Mouse (Mus musculus): ENCODE measurements around the gene Slc39a9. TPM values are rescaled to one million over a fixed set of nuclear protein-coding genes. Genes with fewer than 3 reads are reported as not detected.
A peak's percentile ranks its signal among the peaks of the same experiment; 100 is the strongest.

Gene Slc39a9
- 31.4 and 31.5 TPM in 2 replicates for polyA plus RNA-seq (2015; fragmentation: Nextera tagmentation; extraction: Ambion mirVana)

- H3K27ac ChIP-seq (ENCODE audit: low read length), result peak within 1 kb of the TSS; percentile 88
- H3K4me1 ChIP-seq (ENCODE audit: control insufficient read depth, insufficient read depth, low read length), result peaks cover 24% of the 10 kb centered on the region
- under 1% methylated on average over 50 of the region's 50 CpGs for WGBS
- H3K4me3 ChIP-seq (replicated peaks; ENCODE audit: low read length), result peak within 1 kb of the TSS; percentile 99
- no peaks in the 10 kb centered on the region for H3K27me3 ChIP-seq (ENCODE audit: control insufficient read depth, insufficient read depth, low read length)
- peak within 1 kb of the TSS; percentile 76 for H3K4me2 ChIP-seq (ENCODE audit: low read depth, low read length)
- H3K9me3 ChIP-seq (replicated peaks; ENCODE audit: control insufficient read depth, low read length), result no peaks in the 10 kb centered on the region
- peaks cover 6% of the 10 kb centered on the region; the same call in 1 of the 2 replicates for H3K36me3 ChIP-seq (ENCODE audit: control insufficient read depth, insufficient read depth, low read length)
- peak within 1 kb of the TSS; percentile 96 for H3K9ac ChIP-seq (ENCODE audit: low read length)
- ATAC-seq (ENCODE audit: insufficient read depth, low FRiP score), result peak; percentile 97
These were observed at the start of gene Slc39a9, which contains the start of gene Erh for GRCm38 (mm10) chr12:80643693-80644505. Gene Slc39a9 (plus strand): TSS chr12:80643883. Gene Erh (minus strand): TSS chr12:80644341.

GRCm38 (mm10) chr12:80594141-80594540 lies 49.5 kb upstream of the Slc39a9 start:
- Histone ChIP-seq H3K4me1 (ENCODE audit: control insufficient read depth, insufficient read depth, low read length) (peaks cover 12% of the 10 kb centered on the region; the same call in 1 of the 2 replicates), H3K27me3 (ENCODE audit: control insufficient read depth, insufficient read depth, low read length) (no peaks in the 10 kb centered on the region), H3K4me3 (replicated peaks; ENCODE audit: low read length) (no peak overlapping the region), H3K9ac (ENCODE audit: low read length) (no peak overlapping the region), H3K9me3 (replicated peaks; ENCODE audit: control insufficient read depth, low read length) (no peaks in the 10 kb centered on the region), H3K27ac (ENCODE audit: low read length) (no peak overlapping the region), H3K4me2 (ENCODE audit: low read depth, low read length) (no peak overlapping the region), H3K36me3 (ENCODE audit: control insufficient read depth, insufficient read depth, low read length) (no peaks in the 10 kb centered on the region)
- no peak for ATAC-seq (ENCODE audit: insufficient read depth, low FRiP score)
- 72% methylated on average over 4 of the region's 4 CpGs for WGBS

DNA sequence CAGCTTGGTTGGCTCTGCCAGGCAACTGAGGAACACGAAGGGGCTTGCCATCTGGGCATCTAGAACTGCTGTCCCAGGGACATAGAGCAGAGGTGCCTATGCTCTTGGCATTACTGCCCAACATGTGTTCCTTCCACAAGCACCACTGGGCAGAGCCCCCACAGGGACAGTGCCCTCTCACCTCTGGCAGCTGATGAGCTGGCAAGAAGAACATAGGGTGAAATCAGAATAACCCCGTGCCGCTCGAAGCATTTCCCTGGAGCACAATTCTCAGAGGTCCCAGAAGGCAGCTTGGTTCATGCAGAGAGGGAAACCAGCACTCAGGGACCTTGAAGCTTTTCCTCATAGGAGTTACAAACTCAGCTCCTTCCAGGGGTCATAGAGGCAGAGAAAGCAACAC lies 48.9 kb upstream of the Slc39a9 start:
- WGBS, result 97% methylated on average over 4 of the region's 4 CpGs
- Histone ChIP-seq H3K36me3 (ENCODE audit: control insufficient read depth, insufficient read depth, low read length) (no peaks in the 10 kb centered on the region), H3K4me3 (replicated peaks; ENCODE audit: low read length) (no peak overlapping the region), H3K4me1 (ENCODE audit: control insufficient read depth, insufficient read depth, low read length) (peaks cover 13% of the 10 kb centered on the region; the same call in 1 of the 2 replicates), H3K27ac (ENCODE audit: low read length) (no peak overlapping the region), H3K9ac (ENCODE audit: low read length) (no peak overlapping the region), H3K4me2 (ENCODE audit: low read depth, low read length) (no peak overlapping the region), H3K9me3 (replicated peaks; ENCODE audit: control insufficient read depth, low read length) (no peaks in the 10 kb centered on the region), H3K27me3 (ENCODE audit: control insufficient read depth, insufficient read depth, low read length) (no peaks in the 10 kb centered on the region)
- ATAC-seq (ENCODE audit: insufficient read depth, low FRiP score), result no peak

- WGBS, result 90% methylated on average over 4 of the region's 4 CpGs
- Histone ChIP-seq H3K4me1 (ENCODE audit: control insufficient read depth, insufficient read depth, low read length) (peaks cover 13% of the 10 kb centered on the region; the same call in 1 of the 2 replicates), H3K36me3 (ENCODE audit: control insufficient read depth, insufficient read depth, low read length) (no peaks in the 10 kb centered on the region)
These were observed 48.1 kb upstream of the Slc39a9 start for GRCm38 (mm10) chr12:80595566-80595965.

GRCm38 (mm10) chr12:80595968-80596367 lies 47.7 kb upstream of the Slc39a9 start:
- no peak for ATAC-seq (ENCODE audit: insufficient read depth, low FRiP score)
- H3K9me3 ChIP-seq (replicated peaks; ENCODE audit: control insufficient read depth, low read length), result no peaks in the 10 kb centered on the region
- H3K27me3 ChIP-seq (ENCODE audit: control insufficient read depth, insufficient read depth, low read length), result no peaks in the 10 kb centered on the region
- peaks cover 13% of the 10 kb centered on the region; the same call in 1 of the 2 replicates for H3K4me1 ChIP-seq (ENCODE audit: control insufficient read depth, insufficient read depth, low read length)
- no peaks in the 10 kb centered on the region for H3K36me3 ChIP-seq (ENCODE audit: control insufficient read depth, insufficient read depth, low read length)
- no peak overlapping the region for H3K4me3 ChIP-seq (replicated peaks; ENCODE audit: low read length)
- H3K27ac ChIP-seq (ENCODE audit: low read length), result no peak overlapping the region
- H3K9ac ChIP-seq (ENCODE audit: low read length), result no peak overlapping the region
- 55% methylated on average over 4 of the region's 4 CpGs for WGBS
- H3K4me2 ChIP-seq (ENCODE audit: low read depth, low read length), result no peak overlapping the region

More at GRCm38 (mm10) chr12:80595566-80595965, 48.1 kb upstream of the Slc39a9 start:
- Histone ChIP-seq H3K27me3 (ENCODE audit: control insufficient read depth, insufficient read depth, low read length) (no peaks in the 10 kb centered on the region), H3K27ac (ENCODE audit: low read length) (no peak overlapping the region), H3K9ac (ENCODE audit: low read length) (no peak overlapping the region), H3K4me2 (ENCODE audit: low read depth, low read length) (no peak overlapping the region), H3K4me3 (replicated peaks; ENCODE audit: low read length) (no peak overlapping the region), H3K9me3 (replicated peaks; ENCODE audit: control insufficient read depth, low read length) (no peaks in the 10 kb centered on the region)
- no peak for ATAC-seq (ENCODE audit: insufficient read depth, low FRiP score)

- peaks cover 17% of the 10 kb centered on the region for H3K4me1 ChIP-seq (ENCODE audit: control insufficient read depth, insufficient read depth, low read length)
- H3K9ac ChIP-seq (ENCODE audit: low read length), result 0 out of 2 replicates have a peak overlapping the region, but pooled peaks have one; percentile 14
- peak overlapping the region; percentile 52; the same call in 1 of the 2 replicates for H3K27ac ChIP-seq (ENCODE audit: low read length)
- no peaks in the 10 kb centered on the region for H3K9me3 ChIP-seq (replicated peaks; ENCODE audit: control insufficient read depth, low read length)
- H3K4me2 ChIP-seq (ENCODE audit: low read depth, low read length), result no peak overlapping the region
- no peak overlapping the region for H3K4me3 ChIP-seq (replicated peaks; ENCODE audit: low read length)
- no peaks in the 10 kb centered on the region for H3K27me3 ChIP-seq (ENCODE audit: control insufficient read depth, insufficient read depth, low read length)
- WGBS, result 30% methylated on average over 7 of the region's 7 CpGs
- no peak for ATAC-seq (ENCODE audit: insufficient read depth, low FRiP score)
- no peaks in the 10 kb centered on the region for H3K36me3 ChIP-seq (ENCODE audit: control insufficient read depth, insufficient read depth, low read length)
These were observed 45.4 kb upstream of the Slc39a9 start for GRCm38 (mm10) chr12:80598236-80598635.

DNA sequence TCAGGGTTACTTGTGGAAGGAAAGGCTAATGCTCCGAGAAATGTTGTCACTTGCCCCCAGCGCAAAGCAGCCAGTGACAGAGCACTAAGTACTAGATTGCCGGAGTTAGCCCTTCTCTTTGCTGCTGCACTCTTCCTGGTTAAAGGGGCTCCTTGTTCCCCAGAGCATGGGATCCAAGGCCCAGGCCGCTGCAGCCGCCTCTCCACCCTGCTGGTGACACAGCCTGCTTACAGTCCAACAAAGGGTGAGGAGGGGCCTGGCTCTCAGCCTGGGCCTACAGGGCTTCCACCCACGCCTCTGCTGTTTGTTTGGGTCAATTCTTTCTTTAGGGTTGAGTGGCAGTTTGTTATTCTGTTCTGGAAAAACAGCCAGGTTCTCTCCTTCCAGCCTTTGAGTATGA lies 44.9 kb upstream of the Slc39a9 start:
- H3K36me3 ChIP-seq (ENCODE audit: control insufficient read depth, insufficient read depth, low read length), result no peaks in the 10 kb centered on the region
- peaks cover 22% of the 10 kb centered on the region for H3K4me1 ChIP-seq (ENCODE audit: control insufficient read depth, insufficient read depth, low read length)
- H3K4me3 ChIP-seq (replicated peaks; ENCODE audit: low read length), result no peak overlapping the region
- peak; percentile 68; the same call in 1 of the 2 replicates for ATAC-seq (ENCODE audit: insufficient read depth, low FRiP score)
- H3K27me3 ChIP-seq (ENCODE audit: control insufficient read depth, insufficient read depth, low read length), result no peaks in the 10 kb centered on the region
- 51% methylated on average over 6 of the region's 6 CpGs for WGBS
- peak overlapping the region; percentile 52; the same call in 1 of the 2 replicates for H3K27ac ChIP-seq (ENCODE audit: low read length)
- no peaks in the 10 kb centered on the region for H3K9me3 ChIP-seq (replicated peaks; ENCODE audit: control insufficient read depth, low read length)
- H3K9ac ChIP-seq (ENCODE audit: low read length), result 0 out of 2 replicates have a peak overlapping the region, but pooled peaks have one; percentile 14
- no peak overlapping the region for H3K4me2 ChIP-seq (ENCODE audit: low read depth, low read length)

GRCm38 (mm10) chr12:80601597-80602269 lies 42.0 kb upstream of the Slc39a9 start:
- WGBS, result 81% methylated on average over 9 of the region's 9 CpGs
- H3K9me3 ChIP-seq (replicated peaks; ENCODE audit: control insufficient read depth, low read length), result no peaks in the 10 kb centered on the region
- no peak overlapping the region for H3K27ac ChIP-seq (ENCODE audit: low read length)
- no peak overlapping the region for H3K4me2 ChIP-seq (ENCODE audit: low read depth, low read length)
- peaks cover 34% of the 10 kb centered on the region for H3K4me1 ChIP-seq (ENCODE audit: control insufficient read depth, insufficient read depth, low read length)
- H3K36me3 ChIP-seq (ENCODE audit: control insufficient read depth, insufficient read depth, low read length), result no peaks in the 10 kb centered on the region
- no peak for ATAC-seq (ENCODE audit: insufficient read depth, low FRiP score)
- no peak overlapping the region for H3K4me3 ChIP-seq (replicated peaks; ENCODE audit: low read length)
- no peaks in the 10 kb centered on the region for H3K27me3 ChIP-seq (ENCODE audit: control insufficient read depth, insufficient read depth, low read length)
- H3K9ac ChIP-seq (ENCODE audit: low read length), result no peak overlapping the region

DNA sequence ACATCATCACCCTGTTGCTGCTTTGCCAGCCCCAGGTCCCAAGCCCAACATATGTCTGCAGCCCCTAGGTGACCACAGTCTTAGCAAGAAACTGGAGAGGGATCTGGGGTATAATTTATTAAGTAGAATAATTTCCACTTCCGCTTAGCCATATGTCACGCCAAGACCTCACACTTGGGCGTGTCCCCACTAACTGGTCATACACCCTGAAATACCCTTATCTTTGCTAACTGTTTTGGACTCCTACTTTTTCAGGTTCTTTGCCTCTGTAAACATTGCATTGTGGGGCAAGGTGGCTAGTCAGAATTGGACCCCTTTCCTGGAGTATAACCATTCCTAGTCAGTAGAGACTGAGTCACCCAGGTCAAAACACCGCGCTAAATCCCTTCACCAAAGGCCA lies 41.3 kb upstream of the Slc39a9 start:
- H3K27ac ChIP-seq (ENCODE audit: low read length), result no peak overlapping the region
- H3K4me1 ChIP-seq (ENCODE audit: control insufficient read depth, insufficient read depth, low read length), result peaks cover 34% of the 10 kb centered on the region
- 88% methylated on average over 5 of the region's 5 CpGs for WGBS

More for the DNA sequence above, 41.3 kb upstream of the Slc39a9 start:
- ATAC-seq (ENCODE audit: insufficient read depth, low FRiP score), result no peak
- Histone ChIP-seq H3K4me2 (ENCODE audit: low read depth, low read length) (no peak overlapping the region), H3K27me3 (ENCODE audit: control insufficient read depth, insufficient read depth, low read length) (no peaks in the 10 kb centered on the region), H3K36me3 (ENCODE audit: control insufficient read depth, insufficient read depth, low read length) (no peaks in the 10 kb centered on the region), H3K4me3 (replicated peaks; ENCODE audit: low read length) (no peak overlapping the region), H3K9ac (ENCODE audit: low read length) (no peak overlapping the region), H3K9me3 (replicated peaks; ENCODE audit: control insufficient read depth, low read length) (no peaks in the 10 kb centered on the region)
